Mouse (Mus musculus): ENCODE results near the gene Cyp2c68. TPM values are rescaled to one million over a fixed set of nuclear protein-coding genes. Genes with fewer than 3 reads are reported as not detected.
"Not testable (repeated sequence)": the region's sequence is repeated elsewhere in the genome, so short reads cannot be mapped to it uniquely, and the experiment has no call there.

The Cyp2c68 gene
- not detected in 2 replicates for polyA plus RNA-seq (2016; fragmentation: Nextera tagmentation; extraction: Ambion mirVana)

- no peak within 1 kb of the TSS for H3K9ac ChIP-seq
- H3K9me3 ChIP-seq, result no peaks in the 10 kb centered on the region
- no peak within 1 kb of the TSS for H3K4me3 ChIP-seq (replicated peaks)
- WGBS, result 95% methylated on average over 2 of the region's 2 CpGs
- no peaks in the 10 kb centered on the region for H3K27me3 ChIP-seq
- H3K36me3 ChIP-seq (replicated peaks), result no peaks in the 10 kb centered on the region
- no peak for ATAC-seq (ENCODE audit: low FRiP score)
- H3K27ac ChIP-seq, result no peak within 1 kb of the TSS
- H3K4me1 ChIP-seq, result no peaks in the 10 kb centered on the region
- no peak within 1 kb of the TSS for H3K4me2 ChIP-seq
Measured at GRCm38 (mm10) chr19:39740920-39741319, at the start of gene Cyp2c68. Gene Cyp2c68 (minus strand): TSS chr19:39741054.

GRCm38 (mm10) chr19:39785458-39785857 lies 44.6 kb upstream of the Cyp2c68 start:
- not testable (repeated sequence) for H3K4me2 ChIP-seq; H3K27ac ChIP-seq; H3K27me3 ChIP-seq; H3K9ac ChIP-seq; H3K36me3 ChIP-seq (replicated peaks); H3K9me3 ChIP-seq; H3K4me1 ChIP-seq; ATAC-seq (ENCODE audit: low FRiP score); H3K4me3 ChIP-seq (replicated peaks)
- 88% methylated on average over 2 of the region's 2 CpGs for WGBS

GRCm38 (mm10) chr19:39745357-39745756 lies 4.5 kb upstream of the Cyp2c68 start:
- H3K4me1 ChIP-seq, result no peaks in the 10 kb centered on the region
- 81% methylated on average over 1 of the region's 1 CpGs for WGBS
- no peak for ATAC-seq (ENCODE audit: low FRiP score)
- no peak overlapping the region for H3K9ac ChIP-seq
- no peak overlapping the region for H3K4me3 ChIP-seq (replicated peaks)
- H3K27me3 ChIP-seq, result no peaks in the 10 kb centered on the region
- no peak overlapping the region for H3K4me2 ChIP-seq
- H3K27ac ChIP-seq, result no peak overlapping the region
- no peaks in the 10 kb centered on the region for H3K36me3 ChIP-seq (replicated peaks)
- no peaks in the 10 kb centered on the region for H3K9me3 ChIP-seq

- not testable (repeated sequence) for H3K27ac ChIP-seq; H3K4me1 ChIP-seq; H3K4me3 ChIP-seq (replicated peaks); H3K9ac ChIP-seq; ATAC-seq (ENCODE audit: low FRiP score); H3K36me3 ChIP-seq (replicated peaks); H3K27me3 ChIP-seq; H3K9me3 ChIP-seq; H3K4me2 ChIP-seq
- 52% methylated on average over 1 of the region's 1 CpGs for WGBS
Measured at GRCm38 (mm10) chr19:39744361-39744760, 3.5 kb upstream of the Cyp2c68 start.

- not testable (repeated sequence) for H3K27me3 ChIP-seq; H3K9ac ChIP-seq; H3K36me3 ChIP-seq (replicated peaks); H3K4me1 ChIP-seq; H3K9me3 ChIP-seq; H3K27ac ChIP-seq; ATAC-seq (ENCODE audit: low FRiP score); H3K4me2 ChIP-seq; H3K4me3 ChIP-seq (replicated peaks)
- 73% methylated on average over 2 of the region's 2 CpGs for WGBS
Measured at GRCm38 (mm10) chr19:39711116-39711515, 29.7 kb downstream of the Cyp2c68 start.

- H3K4me2 ChIP-seq; H3K27ac ChIP-seq; ATAC-seq (ENCODE audit: low FRiP score); H3K4me1 ChIP-seq; H3K9me3 ChIP-seq; H3K4me3 ChIP-seq (replicated peaks); H3K27me3 ChIP-seq; H3K36me3 ChIP-seq (replicated peaks); H3K9ac ChIP-seq: not testable (repeated sequence)
Measured at GRCm38 (mm10) chr19:39665650-39666049, 75.2 kb downstream of the Cyp2c68 start.

- Histone ChIP-seq H3K4me3 (replicated peaks) (no peak overlapping the region), H3K36me3 (replicated peaks) (no peaks in the 10 kb centered on the region), H3K4me2 (no peak overlapping the region), H3K9ac (no peak overlapping the region), H3K27ac (no peak overlapping the region), H3K4me1 (no peaks in the 10 kb centered on the region), H3K9me3 (peaks cover 12% of the 10 kb centered on the region; the same call in 1 of the 2 replicates), H3K27me3 (no peaks in the 10 kb centered on the region)
- ATAC-seq (ENCODE audit: low FRiP score), result no peak
- 35% methylated on average over 1 of the region's 1 CpGs for WGBS
Measured at GRCm38 (mm10) chr19:39652381-39652780, 88.5 kb downstream of the Cyp2c68 start.

- H3K9ac ChIP-seq, result no peak within 1 kb of the TSS
- H3K4me3 ChIP-seq (replicated peaks), result no peak within 1 kb of the TSS
- ATAC-seq (ENCODE audit: low FRiP score), result no peak
- no peak within 1 kb of the TSS for H3K4me2 ChIP-seq
- 93% methylated on average over 1 of the region's 1 CpGs for WGBS
- no peaks in the 10 kb centered on the region for H3K36me3 ChIP-seq (replicated peaks)
- H3K9me3 ChIP-seq, result peaks cover 17% of the 10 kb centered on the region; the same call in 1 of the 2 replicates
- no peak within 1 kb of the TSS for H3K27ac ChIP-seq
- no peaks in the 10 kb centered on the region for H3K4me1 ChIP-seq
- H3K27me3 ChIP-seq, result no peaks in the 10 kb centered on the region
Measured at GRCm38 (mm10) chr19:39648938-39649337, 91.9 kb downstream of the Cyp2c68 start, which contains the start of gene Cyp2c67. Gene Cyp2c67 (minus strand): TSS chr19:39649051.

- no peaks in the 10 kb centered on the region for H3K36me3 ChIP-seq (replicated peaks)
- ATAC-seq (ENCODE audit: low FRiP score), result no peak
- H3K4me2 ChIP-seq, result no peak overlapping the region
- no peak overlapping the region for H3K9ac ChIP-seq
- 93% methylated on average over 9 of the region's 9 CpGs for WGBS
- no peak overlapping the region for H3K27ac ChIP-seq
- peaks cover 15% of the 10 kb centered on the region; the same call in 1 of the 2 replicates for H3K9me3 ChIP-seq
- H3K4me1 ChIP-seq, result no peaks in the 10 kb centered on the region
- H3K27me3 ChIP-seq, result no peaks in the 10 kb centered on the region
- no peak overlapping the region for H3K4me3 ChIP-seq (replicated peaks)
Measured at GRCm38 (mm10) chr19:39647519-39647918, 93.3 kb downstream of the Cyp2c68 start.

- not testable (repeated sequence) for H3K4me2 ChIP-seq; ATAC-seq (ENCODE audit: low FRiP score); H3K27me3 ChIP-seq; H3K4me3 ChIP-seq (replicated peaks); H3K9ac ChIP-seq; H3K27ac ChIP-seq; H3K4me1 ChIP-seq; H3K36me3 ChIP-seq (replicated peaks)
- 89% methylated on average over 7 of the region's 7 CpGs for WGBS
- peaks cover 15% of the 10 kb centered on the region; the same call in 1 of the 2 replicates for H3K9me3 ChIP-seq
Measured at GRCm38 (mm10) chr19:39644551-39644950, 96.3 kb downstream of the Cyp2c68 start.

Other genes with a start within 250 kb of the Cyp2c68 start
- gene Cyp2c39, start 230.2 kb downstream of the Cyp2c68 start, polyA plus RNA-seq (2016; fragmentation: Nextera tagmentation; extraction: Ambion mirVana), result not detected in 2 replicates
- not detected in 2 replicates for gene Cyp2c67, start 92.0 kb downstream of the Cyp2c68 start, polyA plus RNA-seq (2016; fragmentation: Nextera tagmentation; extraction: Ambion mirVana)
- gene Cyp2c40, start 71.8 kb upstream of the Cyp2c68 start, polyA plus RNA-seq (2016; fragmentation: Nextera tagmentation; extraction: Ambion mirVana), result not detected in 2 replicates
- not detected in 2 replicates for gene Cyp2c69, start 145.7 kb upstream of the Cyp2c68 start, polyA plus RNA-seq (2016; fragmentation: Nextera tagmentation; extraction: Ambion mirVana)